Mouse (Mus musculus) CD4-positive helper T cell, adult 2 months (primary cell): ENCODE measurements around the gene Rnf121.

ENCODE experiments used
- DNase-seq: peaks from one replicate; pipeline ENCODE4 v3.0.0-alpha.2; 2012; ENCODE audit warnings: low read depth, missing footprints, low spot score

Gene Rnf121

DNA sequence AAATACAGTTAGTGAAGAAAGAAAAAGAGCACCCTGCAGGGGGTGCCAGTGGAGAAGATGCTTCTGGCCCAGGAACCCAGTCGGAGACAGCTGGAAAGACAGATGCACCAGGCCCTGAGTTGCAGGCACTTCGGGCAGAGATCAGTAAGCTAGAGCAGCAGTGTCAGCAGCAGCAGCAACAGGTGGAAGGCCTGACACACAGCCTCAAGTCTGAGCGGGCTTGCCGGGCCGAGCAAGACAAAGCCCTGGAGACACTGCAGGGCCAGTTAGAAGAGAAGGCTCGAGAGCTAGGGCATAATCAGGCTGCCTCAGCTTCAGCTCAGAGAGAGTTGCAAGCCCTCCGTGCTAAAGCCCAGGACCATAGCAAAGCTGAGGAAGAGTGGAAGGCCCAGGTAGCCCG, 65.0 kb downstream of the Rnf121 start:
- no peak for DNase-seq

DNA sequence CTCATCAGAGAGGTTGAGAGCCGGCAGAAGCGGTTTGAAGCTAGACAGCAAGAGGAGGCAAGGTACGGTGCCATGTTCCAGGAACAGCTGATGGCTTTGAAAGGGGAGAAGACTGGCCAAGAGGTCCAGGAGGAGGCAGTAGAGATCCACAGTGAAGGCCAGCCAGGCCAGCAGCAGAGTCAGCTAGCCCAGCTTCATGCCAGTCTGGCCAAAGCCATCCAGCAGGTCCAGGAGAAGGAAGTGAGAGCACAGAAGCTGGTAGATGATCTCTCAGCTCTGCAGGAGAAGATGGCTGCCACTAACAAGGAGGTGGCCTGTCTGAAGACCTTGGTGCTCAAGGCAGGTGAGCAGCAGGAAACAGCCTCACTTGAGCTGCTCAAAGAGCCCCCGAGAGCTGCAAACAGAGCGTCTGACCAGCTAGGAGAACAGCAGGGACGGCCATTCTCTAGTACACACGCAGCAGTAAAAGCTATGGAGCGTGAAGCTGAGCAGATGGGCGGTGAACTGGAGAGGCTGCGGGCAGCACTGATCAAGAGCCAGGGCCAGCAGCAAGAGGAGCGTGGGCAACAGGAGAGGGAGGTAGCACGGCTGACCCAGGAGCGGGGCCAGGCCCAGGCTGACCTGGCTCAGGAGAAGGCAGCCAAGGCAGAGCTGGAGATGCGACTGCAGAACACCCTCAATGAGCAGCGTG, 65.7 kb downstream of the Rnf121 start:
- DNase-seq, result no peak

DNA sequence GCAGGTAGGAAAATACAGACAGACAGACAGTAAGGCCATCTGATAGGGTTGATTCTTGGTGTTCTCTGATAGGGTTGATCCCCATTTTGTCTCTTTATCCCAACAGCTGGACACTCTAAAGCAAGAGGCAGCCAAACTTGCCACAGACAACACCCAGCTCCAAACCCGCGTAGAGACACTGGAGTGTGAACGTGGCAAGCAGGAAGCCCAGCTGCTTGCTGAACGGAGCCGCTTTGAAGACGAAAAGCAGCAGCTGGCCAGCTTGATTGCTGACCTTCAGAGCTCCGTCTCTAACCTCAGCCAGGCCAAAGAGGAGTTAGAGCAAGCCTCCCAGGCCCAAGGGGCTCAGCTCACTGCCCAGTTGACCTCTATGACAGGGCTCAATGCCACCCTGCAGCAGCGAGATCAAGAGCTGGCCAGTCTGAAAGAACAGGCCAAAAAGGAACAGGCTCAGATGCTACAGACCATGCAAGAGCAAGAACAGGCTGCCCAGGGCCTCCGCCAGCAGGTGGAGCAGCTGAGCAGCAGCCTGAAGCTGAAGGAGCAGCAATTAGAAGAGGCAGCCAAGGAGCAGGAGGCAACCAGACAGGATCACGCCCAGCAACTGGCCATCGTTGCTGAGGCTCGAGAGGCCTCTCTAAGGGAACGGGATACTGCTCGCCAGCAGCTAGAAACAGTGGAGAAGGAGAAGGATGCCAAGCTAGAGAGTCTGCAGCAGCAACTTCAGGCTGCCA, 66.9 kb downstream of the Rnf121 start:
- peak; percentile 70 for DNase-seq

DNA sequence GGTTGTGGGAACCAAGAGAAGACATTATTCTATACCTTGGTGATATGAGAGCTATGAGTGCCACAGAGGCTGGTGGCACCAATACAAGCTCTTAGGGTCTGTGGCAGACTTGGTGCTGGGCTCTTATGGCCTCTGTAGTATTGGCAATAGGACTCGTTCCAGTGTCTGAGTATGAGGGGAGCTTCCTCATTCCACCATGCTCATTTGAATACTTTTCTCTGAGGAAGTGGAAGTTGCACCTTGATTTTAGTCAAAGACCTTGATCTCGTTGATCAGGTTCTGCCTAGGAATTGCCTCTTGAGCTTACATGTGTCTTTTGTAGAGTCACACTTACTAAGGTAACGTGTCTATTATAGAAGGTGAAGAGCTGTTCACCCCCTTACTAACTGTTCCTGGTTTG, 71.0 kb downstream of the Rnf121 start:
- no peak for DNase-seq

DNA sequence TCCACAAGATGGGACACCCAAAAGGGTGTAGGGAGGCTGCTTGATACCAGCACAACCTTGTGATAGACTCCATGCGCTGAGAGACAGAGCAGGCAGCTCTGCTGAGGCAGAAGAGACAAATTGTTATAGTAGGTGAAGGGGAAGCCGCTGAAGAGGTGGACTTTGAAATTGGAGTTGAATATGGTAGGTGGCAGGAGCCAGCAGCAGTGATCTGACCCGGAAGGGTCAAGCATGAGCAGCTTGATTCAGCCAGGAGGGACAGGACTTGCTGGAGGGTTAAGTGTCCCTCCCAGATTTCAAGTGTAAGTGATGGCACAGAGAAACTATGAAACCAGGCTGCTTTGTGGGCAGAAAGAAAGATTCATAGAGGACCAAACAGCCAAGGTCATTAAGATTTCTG, 80.2 kb downstream of the Rnf121 start:
- no peak for DNase-seq

DNA sequence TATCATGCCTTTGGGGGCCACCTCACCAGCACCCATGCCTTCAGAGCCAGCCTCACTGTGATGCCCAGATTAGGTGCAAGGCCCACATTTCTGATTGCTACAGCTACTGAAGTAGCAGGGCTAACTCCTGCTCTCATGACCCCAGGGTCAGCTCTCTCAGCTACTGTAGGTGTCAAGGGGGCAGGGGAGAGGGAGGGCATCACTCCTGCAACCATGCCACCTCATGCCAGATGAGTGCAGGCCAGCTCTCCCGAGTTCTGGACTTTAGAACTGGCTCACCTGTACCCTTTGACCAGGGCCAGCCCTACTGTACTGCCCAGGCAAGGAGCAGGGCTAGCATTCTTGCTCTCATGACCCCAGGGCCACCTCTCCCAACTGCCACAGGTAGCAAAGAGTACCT, 82.5 kb downstream of the Rnf121 start:
- no peak for DNase-seq

DNA sequence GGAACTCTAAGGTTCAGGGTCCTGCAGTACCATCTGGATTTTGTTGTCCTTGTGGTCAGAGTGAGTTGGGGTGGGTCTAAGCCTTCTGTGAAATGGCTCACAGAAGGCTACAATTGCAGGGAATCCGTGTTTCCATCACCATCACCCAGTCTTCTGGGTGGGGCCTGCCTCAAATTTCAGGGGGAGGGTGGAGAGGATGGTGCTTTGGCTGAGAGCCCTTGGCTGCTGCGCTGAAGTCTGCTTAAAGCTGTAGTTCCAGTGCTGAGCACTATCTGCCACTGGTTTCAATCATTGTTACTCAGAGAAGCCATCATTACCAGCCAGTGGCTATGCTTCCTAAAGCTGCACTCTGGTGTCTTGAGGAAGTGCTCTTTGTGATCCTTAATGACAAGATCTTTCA, 90.8 kb downstream of the Rnf121 start:
- no peak for DNase-seq

DNA sequence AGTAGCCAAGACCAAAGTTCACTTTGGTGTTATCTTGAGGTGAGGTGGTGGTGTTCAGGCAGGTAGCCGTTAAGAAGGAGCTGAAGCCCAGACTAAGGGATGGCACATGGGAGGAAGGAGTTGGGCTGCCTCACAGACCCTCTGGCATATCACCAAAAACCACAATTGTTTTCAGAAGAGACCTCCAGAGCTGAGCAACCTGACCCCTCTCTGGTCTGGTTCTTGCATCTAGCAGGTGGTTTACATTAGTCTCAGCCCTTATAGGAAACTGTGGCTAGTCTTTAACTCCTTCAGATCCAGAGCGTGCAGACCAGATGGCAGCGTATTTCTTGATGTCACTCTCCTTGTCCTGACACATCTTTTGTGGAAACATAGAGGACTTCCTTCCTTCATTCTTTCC, 91.5 kb downstream of the Rnf121 start:
- DNase-seq, result no peak

DNA sequence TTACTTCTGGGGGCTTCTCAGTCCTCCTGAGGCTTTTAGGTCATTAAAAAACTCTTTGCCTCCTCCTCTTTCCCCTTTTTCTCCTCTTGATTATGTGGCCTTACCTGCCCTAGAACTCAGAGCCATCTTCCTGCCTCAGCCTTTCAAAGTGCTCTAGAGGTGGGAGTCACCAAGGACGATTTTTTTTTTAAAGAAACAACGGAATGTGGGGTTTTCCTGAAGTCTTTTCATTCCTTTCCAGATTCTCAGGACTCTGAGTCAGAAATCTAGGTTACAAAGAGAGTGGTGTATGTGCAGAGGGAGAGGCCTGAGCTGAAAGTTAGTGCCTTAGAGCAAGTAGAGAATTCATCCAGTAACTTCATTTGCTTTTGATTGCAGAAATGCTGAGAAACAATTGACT, 93.5 kb downstream of the Rnf121 start:
- DNase-seq, result no peak

DNA sequence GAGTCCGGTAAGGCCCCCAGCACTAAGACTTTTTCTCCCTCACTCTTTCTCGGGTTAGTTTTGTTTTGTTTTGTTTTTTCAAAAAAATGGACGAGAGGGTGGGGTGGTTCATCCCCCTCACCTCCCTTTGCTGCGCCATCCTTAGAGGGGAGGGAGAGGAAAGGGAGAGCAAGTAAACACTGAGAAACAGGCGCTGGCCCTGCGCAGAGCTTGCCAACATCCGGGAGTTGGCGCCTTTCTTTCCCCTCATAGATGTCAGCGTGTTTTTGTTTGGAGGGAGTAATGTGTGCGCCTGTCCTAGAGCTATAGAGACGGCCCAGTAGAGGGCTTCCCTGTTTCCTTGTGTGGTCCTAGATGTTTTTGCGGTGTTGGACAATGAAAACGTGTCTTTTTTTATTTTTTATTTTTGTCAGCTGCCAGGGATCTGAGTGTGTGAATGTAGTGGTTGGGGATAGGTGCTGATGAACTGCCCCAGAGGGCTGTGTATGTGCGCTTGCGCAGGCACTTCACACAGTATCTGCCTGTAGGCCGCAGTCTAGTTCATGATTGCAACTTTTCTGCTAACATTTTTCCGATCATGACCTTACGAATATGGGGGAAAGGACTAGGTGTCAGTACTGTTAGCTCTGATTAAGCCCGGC, 94.3 kb downstream of the Rnf121 start:
- DNase-seq, result peak; percentile 86

DNA sequence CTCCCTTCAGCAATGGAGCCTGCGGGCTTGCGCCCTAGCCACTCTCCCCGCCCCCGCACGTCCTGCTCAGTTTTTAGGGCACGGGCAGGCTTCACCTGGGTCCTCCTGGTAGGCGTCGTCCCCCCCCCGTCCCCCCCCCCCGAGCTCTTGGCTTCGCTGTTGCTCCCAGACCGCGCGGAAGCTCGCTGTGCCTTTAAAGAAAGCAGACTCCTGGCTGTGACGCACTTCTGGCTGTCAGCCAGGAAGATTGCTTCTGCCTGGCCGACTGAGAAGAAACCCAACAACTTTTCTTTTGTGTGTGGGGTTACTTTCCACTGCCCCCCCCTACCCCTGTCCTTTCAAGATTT, 94.9 kb downstream of the Rnf121 start:
- DNase-seq, result peak; percentile 94

DNA sequence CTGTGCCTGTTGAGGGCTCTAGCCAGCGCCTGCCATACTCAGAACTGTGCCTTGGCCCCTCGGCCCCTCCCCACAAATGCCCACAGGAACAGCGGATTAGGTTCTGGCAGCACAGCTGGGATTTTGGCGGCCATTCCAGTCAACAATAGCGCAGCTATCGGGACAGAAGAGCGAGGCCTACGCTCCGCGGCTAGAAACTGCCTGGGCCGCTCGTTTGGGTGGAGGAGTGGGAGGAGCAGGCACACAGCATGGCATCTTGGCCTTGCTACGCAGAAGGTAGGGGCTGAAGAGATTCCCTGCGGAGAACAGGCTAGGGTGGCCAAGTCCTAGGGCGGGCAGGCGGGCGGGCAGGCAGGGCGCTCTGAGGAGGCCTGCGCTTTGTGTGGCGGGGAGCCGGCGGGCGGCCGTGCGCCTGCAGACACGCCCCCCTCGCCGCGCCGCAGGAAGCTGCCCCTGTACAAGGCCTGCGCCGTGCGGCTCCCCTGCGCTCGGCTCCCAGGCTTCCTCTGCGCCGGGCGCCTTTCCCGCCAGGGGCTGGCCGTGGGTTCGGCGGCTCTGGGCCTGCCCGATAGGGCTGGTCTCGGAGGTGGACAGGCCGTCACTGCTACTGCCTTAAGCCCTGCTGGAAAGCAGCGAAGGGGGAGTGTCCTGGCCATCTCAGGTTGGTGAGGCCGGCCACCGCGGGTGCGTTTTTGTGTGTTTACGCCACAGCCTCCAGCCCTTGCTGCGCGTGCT, 95.4 kb downstream of the Rnf121 start:
- peak; percentile 88 for DNase-seq
